In the genomic region with DNA sequence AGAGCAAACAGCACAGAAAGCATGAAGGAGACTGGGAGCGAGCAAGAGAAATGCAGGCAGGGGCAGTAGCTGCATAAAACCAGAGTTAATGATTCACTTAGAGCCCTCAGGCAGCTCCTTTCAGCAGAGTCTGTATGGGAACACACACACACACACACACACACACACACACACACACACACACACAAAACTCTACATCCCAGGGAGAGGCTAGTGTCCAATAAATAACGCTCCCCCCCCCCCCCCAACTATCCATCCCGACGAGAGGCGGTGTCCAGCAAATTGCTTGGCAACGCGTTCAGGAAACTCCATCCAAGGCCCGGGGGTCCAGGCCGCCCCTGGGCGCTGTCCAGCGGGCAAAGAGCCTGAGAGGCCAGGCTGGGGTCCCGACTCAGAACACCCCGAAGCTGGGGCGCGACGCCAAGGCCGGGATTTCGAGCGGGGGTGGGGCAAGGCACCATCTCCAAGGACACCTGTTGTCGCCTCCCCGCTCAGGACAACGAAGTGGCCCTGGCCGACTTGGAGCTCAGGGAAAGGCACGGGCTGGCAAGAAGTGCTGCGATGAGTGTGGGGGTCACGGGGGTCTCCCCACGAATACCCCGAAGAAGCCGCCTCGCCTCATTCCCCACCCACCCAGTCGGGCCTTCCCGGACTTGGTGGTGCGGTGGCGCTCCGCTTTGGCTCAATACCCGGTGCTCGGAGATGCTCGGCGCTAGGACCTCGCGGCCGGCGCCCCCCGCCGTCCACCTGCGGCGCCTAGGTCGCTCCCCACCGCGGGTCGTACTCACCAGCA, we compare ENCODE assay signal across 8 mouse cellular contexts. TPM values are rescaled to one million over a fixed set of nuclear protein-coding genes. Genes with fewer than 3 reads are reported as not detected.
DNase-seq lines count a peak whose midpoint lies in the region; ATAC-seq and TF ChIP-seq lines count a peak whose summit lies in the region.

No protein-coding gene starts in this region.

- H3K27ac ChIP-seq in forebrain, embryonic 12.5 days, result peak overlapping the region; percentile 54; the same call in 1 of the 2 replicates
- H3K27ac ChIP-seq in heart, postnatal 0 days (ENCODE audit: low read depth), result no peak overlapping the region
- H3K27ac ChIP-seq in lung, embryonic 16.5 days (ENCODE audit: low read length), result peak overlapping the region; percentile 24; the same call in 1 of the 2 replicates

- no peaks in the 10 kb centered on the region for H3K9me3 ChIP-seq in G1E (replicated peaks)
- H3K9me3 ChIP-seq in forebrain, embryonic 12.5 days, result no peaks in the 10 kb centered on the region
- H3K9me3 ChIP-seq in heart, postnatal 0 days (replicated peaks; ENCODE audit: control insufficient read depth, low read length), result no peaks in the 10 kb centered on the region
- no peaks in the 10 kb centered on the region for H3K9me3 ChIP-seq in lung, embryonic 16.5 days (ENCODE audit: control insufficient read depth, low read length)

- no peak for ATAC-seq in G1E (ENCODE audit: extremely low read depth, insufficient number of reproducible peaks, low FRiP score, poor library complexity, severe bottlenecking)
- ATAC-seq in forebrain, embryonic 12.5 days (ENCODE audit: low FRiP score), result peak; percentile 85
- ATAC-seq in heart, postnatal 0 days (ENCODE audit: insufficient read depth, low read depth), result peak; percentile 36
- peak; percentile 81 for ATAC-seq in lung, embryonic 16.5 days (ENCODE audit: low read depth)
- ATAC-seq in erythroid progenitor cell, adult 5-6 weeks (replicated peaks; ENCODE audit: low FRiP score, poor library complexity, severe bottlenecking), result no peak

- peak overlapping the region; percentile 68 for H3K9ac ChIP-seq in forebrain, embryonic 12.5 days
- peak overlapping the region; percentile 53; the same call in 1 of the 2 replicates for H3K9ac ChIP-seq in heart, postnatal 0 days (replicated peaks; ENCODE audit: low read depth, low read length)
- peak overlapping the region; percentile 70 for H3K9ac ChIP-seq in lung, embryonic 16.5 days (ENCODE audit: low read length)

- peak overlapping the region; percentile 95 for H3K4me2 ChIP-seq in forebrain, embryonic 12.5 days
- peak overlapping the region; percentile 95 for H3K4me2 ChIP-seq in heart, postnatal 0 days (ENCODE audit: low read depth, low read length)
- peak overlapping the region; percentile 82 for H3K4me2 ChIP-seq in lung, embryonic 16.5 days (ENCODE audit: low read depth, low read length)

- TF ChIP-seq CTCF in G1E (IDR thresholded peaks at IDR 0.05; ENCODE audit: low read depth, low read length), result no peak
- TF ChIP-seq CTCF in heart, postnatal 0 days (IDR thresholded peaks at IDR 0.05; ENCODE audit: low read depth), result no peak

- DNase-seq in G1E (ENCODE audit: low spot score), result peak; percentile 56
- peak; percentile 46 for DNase-seq in adrenal gland, postnatal 25 days
- no peak for DNase-seq in heart, postnatal 0 days (ENCODE audit: low spot score)
- DNase-seq in kidney, postnatal 14 days, result peak; percentile 79
- peak; percentile 35 for DNase-seq in ovary, postnatal 10 days (ENCODE audit: low spot score)

- WGBS in forebrain, embryonic 12.5 days, result under 1% methylated on average over 40 of the region's 51 CpGs
- 1% methylated on average over 49 of the region's 51 CpGs for WGBS in heart, postnatal 0 days
- under 1% methylated on average over 50 of the region's 51 CpGs for WGBS in lung, embryonic 16.5 days

- TF ChIP-seq EP300 in heart, postnatal 0 days (IDR thresholded peaks at IDR 0.05; ENCODE audit: low read depth), result no peak

- H3K36me3 ChIP-seq in G1E (replicated peaks), result peaks cover 2% of the 10 kb centered on the region
- no peaks in the 10 kb centered on the region for H3K36me3 ChIP-seq in forebrain, embryonic 12.5 days (replicated peaks)
- no peaks in the 10 kb centered on the region for H3K36me3 ChIP-seq in heart, postnatal 0 days (replicated peaks; ENCODE audit: control insufficient read depth, insufficient read depth, low read length)
- no peaks in the 10 kb centered on the region for H3K36me3 ChIP-seq in lung, embryonic 16.5 days (ENCODE audit: control insufficient read depth, insufficient read depth, low read length)

- H3K4me3 ChIP-seq in G1E (ENCODE audit: low read depth, low read length), result peak overlapping the region; percentile 79
- peak overlapping the region; percentile 74 for H3K4me3 ChIP-seq in forebrain, embryonic 12.5 days (replicated peaks)
- H3K4me3 ChIP-seq in heart, postnatal 0 days (ENCODE audit: low read depth, low read length), result peak overlapping the region; percentile 57
- H3K4me3 ChIP-seq in lung, embryonic 16.5 days (ENCODE audit: low read length), result peak overlapping the region; percentile 71

- peaks cover 54% of the 10 kb centered on the region for H3K4me1 ChIP-seq in G1E (ENCODE audit: insufficient read depth, low read depth, low read length)
- peaks cover 20% of the 10 kb centered on the region for H3K4me1 ChIP-seq in forebrain, embryonic 12.5 days
- H3K4me1 ChIP-seq in heart, postnatal 0 days (ENCODE audit: control insufficient read depth, insufficient read depth), result no peaks in the 10 kb centered on the region
- no peaks in the 10 kb centered on the region; the same call in 1 of the 2 replicates for H3K4me1 ChIP-seq in lung, embryonic 16.5 days (replicated peaks; ENCODE audit: control insufficient read depth, insufficient read depth, low read length)

- H3K27me3 ChIP-seq in G1E (ENCODE audit: insufficient read depth, low read length), result peaks cover 3% of the 10 kb centered on the region; the same call in 1 of the 2 replicates
- H3K27me3 ChIP-seq in forebrain, embryonic 12.5 days, result 0 out of 2 replicates have a peak, but pooled peaks cover 5% of the 10 kb centered on the region
- peaks cover 49% of the 10 kb centered on the region for H3K27me3 ChIP-seq in heart, postnatal 0 days (ENCODE audit: control insufficient read depth, insufficient read depth, low read length)
- H3K27me3 ChIP-seq in lung, embryonic 16.5 days (ENCODE audit: control insufficient read depth, insufficient read depth, low read depth, low read length), result no peaks in the 10 kb centered on the region

RNA-seq across cellular contexts. Expression of a gene that starts 9.8 kb away (rescaled TPM):
- total RNA-seq in G1E (2014; fragmentation: Nextera tagmentation) (110 TPM in 2 replicates), G1E (2017) (33.4 and 34.0 TPM in 2 replicates)
- 69.8 and 74.5 TPM in 2 replicates for polyA plus RNA-seq in G1E (2012)
- total RNA-seq in adrenal gland, postnatal 25 days (2021), result 7.3 and 11.5 TPM in 2 replicates
- 11.9 and 14.2 TPM in 2 replicates for polyA plus RNA-seq in forebrain, embryonic 12.5 days (2016; fragmentation: Nextera tagmentation; extraction: Ambion mirVana)
- total RNA-seq in heart, postnatal 0 days (2014; rRNA removed; ENCODE audit: low replicate concordance), result 0.70 and 0.95 TPM in 2 replicates
- polyA plus RNA-seq in heart, postnatal 0 days (2015; fragmentation: Nextera tagmentation; extraction: Ambion mirVana), result 0.57 and 1.2 TPM in 2 replicates
- 7.5 and 7.9 TPM in 2 replicates for polyA plus RNA-seq in lung, embryonic 16.5 days (2015; fragmentation: Nextera tagmentation; extraction: Ambion mirVana)
- total RNA-seq in erythroid progenitor cell, adult 5-6 weeks (2015; ENCODE audit: low replicate concordance), result 0.84 TPM in 1 of 2 replicates, not detected in the other
- total RNA-seq in erythroid progenitor cell, adult 5-6 weeks (2017; ENCODE audit: low replicate concordance), result 0.90 and 1.1 TPM in 2 replicates

Comparison
In these comparisons a context has a peak if more than half of its experiments do, and no peak if none do; other contexts are left out.
1. ATAC-seq: peak in forebrain, embryonic 12.5 days (single experiment), heart, postnatal 0 days (single experiment) and lung, embryonic 16.5 days (single experiment); none in G1E (single experiment) and erythroid progenitor cell, adult 5-6 weeks (single experiment).
2. Peak in every context shown above with its lines, with median percentiles within 50 percentile points of each other: H3K4me3 ChIP-seq, H3K4me2 ChIP-seq and H3K9ac ChIP-seq.